Mouse (Mus musculus) cerebellum, adult 11 months (tissue): Measurements from ENCODE around the gene AA792892.
"Not testable (repeated sequence)": the region's sequence is repeated elsewhere in the genome, so short reads cannot be mapped to it uniquely, and the experiment has no call there.

Experiments
- DNase-seq: peaks from one replicate; pipeline ENCODE4 v3.0.0; 2022

The AA792892 gene

DNA sequence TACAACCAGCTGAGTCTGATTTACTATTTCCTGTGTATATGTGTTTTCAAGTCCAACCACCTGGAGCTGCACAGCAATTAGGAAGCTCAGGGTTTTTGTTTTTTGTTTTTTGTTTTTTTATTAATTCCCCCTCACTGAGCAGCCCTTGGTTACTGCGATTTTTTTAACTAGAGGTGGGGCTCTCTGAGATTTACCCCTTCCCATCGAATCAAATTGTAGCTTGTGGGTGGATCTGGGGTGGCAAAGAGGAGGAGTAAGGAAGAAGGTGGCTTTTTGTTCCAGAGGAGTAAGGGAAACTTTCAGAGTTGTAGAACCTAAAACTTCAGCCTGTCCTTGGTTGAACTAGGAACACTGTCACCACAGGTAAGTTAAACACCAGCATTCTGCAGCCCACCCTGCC, at the start of gene AA792892:
Gene AA792892, plus strand, starts transcription at position 301 of the 400 bp plus-strand sequence.
- not testable (repeated sequence) for DNase-seq

DNA sequence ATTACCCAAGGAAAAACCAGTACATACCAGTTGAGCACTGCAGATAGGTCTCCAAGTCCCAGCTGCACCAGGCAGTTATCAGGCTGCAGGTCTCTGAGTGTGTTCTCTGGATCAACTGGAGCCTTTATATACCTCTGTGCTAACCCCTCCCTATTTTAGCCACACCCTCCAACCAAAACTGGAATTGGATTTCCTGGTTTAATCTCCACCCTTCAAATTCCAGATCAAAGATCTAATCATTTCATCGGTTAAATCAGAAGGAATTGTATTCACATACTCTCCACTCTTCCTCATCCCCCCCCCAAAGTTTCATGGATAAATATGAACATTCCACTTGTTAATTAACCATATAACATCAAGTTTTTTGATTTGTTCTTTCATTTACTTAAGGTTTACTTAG, 32.9 kb upstream of the AA792892 start, which contains the start of gene A430089I19Rik:
Gene A430089I19Rik, minus strand, starts transcription at position 101 of the 400 bp plus-strand sequence.
- not testable (repeated sequence) for DNase-seq

DNA sequence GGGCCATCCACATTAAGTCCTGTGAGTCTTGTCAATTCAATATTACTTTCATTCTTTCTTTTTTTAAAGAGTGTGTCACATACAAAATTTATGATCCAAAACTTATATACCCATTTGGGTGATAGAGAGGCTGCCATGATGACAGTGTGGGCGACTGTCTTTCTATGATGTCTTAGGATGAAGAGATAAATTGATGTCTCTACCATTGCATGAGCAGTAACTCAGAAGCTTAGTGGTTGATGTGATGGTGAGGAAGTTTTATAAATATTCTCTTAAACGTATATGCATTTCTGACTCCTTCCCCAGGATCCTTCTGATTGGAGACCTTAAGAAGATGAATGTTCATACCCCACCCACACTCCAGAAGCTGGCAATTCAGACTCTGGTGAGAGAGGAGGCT, 25.4 kb upstream of the AA792892 start, which contains the start of gene Gm6502:
Gene Gm6502, plus strand, starts transcription at position 301 of the 400 bp plus-strand sequence.
- DNase-seq = not testable (repeated sequence)
